Mouse (Mus musculus) urinary bladder, postnatal 4 days (tissue): ENCODE measurements around the gene Ifitm2.
A peak's percentile ranks its signal among the peaks of the same experiment; 100 is the strongest.
"Not testable (repeated sequence)": the region's sequence is repeated elsewhere in the genome, so short reads cannot be mapped to it uniquely, and the experiment has no call there.

Experiments
- DNase-seq, 2 experiments: peaks; one replicate each; pipeline ENCODE4 v3.0.0; 2021 to 2022; ENCODE audit warnings: low spot score in 2 of 2

Gene Ifitm2

GRCm38 (mm10) chr7:140968710-140969109 is 12.9 kb upstream of the Ifitm2 start:
- not testable (repeated sequence) for DNase-seq

DNA sequence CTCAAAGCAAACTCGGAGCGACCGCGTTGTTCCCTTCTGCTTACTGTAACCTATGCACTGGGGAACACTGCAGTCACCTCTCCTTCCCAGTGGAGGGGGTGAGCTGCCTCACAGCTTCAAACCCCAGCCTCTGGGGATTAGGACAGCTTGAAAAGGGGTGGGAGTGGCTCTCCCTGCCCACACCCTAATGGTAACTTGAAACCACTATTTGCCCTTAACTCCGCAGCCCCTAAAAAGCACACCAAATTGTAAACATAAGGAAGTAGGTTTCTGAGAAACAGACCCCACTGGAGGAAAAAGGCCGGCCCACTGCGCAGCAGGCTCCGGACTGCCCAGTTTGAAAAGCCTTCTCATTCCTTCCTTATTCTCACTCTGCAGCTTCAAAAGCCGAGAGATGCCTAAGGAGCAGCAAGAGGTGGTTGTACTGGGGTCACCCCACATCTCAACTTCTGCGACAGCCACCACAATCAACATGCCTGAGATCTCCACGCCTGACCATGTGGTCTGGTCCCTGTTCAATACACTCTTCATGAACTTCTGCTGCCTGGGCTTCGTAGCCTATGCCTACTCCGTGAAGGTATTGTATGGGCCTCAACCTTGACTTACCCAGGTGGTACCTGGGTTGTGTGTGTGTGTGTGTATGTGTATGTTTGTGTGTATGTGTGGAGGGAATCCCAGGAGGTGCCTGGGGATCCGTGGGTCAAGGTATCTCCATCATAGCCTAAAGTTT is 12.2 kb upstream of the Ifitm2 start:
- peak in 1 of 2 experiments; percentile 60 for DNase-seq

DNA sequence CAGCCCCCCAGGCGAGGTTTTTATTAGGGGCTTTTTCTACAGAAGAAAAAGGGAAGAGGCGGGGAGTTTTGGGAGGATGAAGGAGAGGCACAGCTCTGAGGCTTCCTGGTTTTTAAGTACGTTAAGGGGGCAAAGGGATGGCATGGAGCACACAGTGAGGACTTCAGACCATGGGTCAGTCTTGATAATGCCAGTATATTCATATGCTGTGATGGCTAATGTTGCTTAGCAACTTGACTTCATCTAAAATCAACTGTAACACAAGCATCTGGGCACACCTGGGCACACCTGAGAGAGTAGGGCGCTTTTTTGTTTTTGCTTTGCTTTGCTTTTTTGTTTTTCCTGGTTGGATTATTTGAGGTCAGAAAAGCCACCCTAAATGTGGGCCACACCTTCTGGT is 11.1 kb upstream of the Ifitm2 start, which contains the start of gene Ifitm1:
Ifitm1 (plus strand) TSS at position 301 of the 400 bp plus-strand sequence.
- DNase-seq = peak in 1 of 2 experiments; percentile 26

DNA sequence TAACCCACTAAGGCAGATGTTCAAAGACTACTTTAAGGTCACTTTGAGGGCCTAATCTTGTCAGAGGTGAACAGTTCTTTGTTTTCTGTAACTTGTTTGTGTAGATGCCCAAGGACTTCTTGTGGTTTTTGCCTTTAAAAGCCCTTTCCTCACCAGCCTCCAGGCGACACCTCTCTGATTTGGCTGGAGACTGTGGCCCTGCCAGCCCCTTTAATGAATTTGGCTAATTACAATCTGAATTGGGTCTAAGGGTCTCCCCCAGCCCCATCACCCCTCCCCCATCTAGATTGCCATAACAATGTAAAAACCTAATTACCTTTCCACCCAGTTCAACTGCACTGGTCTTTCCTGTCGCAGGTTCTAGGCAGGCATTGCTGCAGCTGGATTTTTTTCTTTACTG is 6.9 kb upstream of the Ifitm2 start:
- no peak for DNase-seq

DNA sequence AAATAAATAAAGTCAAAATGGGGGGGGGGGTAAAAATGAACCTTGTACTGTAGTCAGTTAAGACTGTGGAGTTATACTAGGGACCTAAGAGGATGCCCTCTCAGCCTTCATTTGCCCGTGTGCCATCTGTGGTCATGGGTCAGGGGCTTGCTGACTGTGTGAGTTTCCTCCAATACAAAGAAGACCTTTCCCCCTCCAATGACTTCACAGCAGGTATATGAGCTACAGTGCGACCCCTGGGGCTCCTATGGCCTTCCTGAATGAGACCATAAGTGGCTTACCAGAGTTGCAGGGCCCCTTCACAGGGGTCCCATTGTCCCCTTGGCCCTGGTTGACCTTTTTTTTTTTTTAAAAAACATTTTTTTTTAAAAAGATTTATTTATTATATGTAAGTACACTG is 5.6 kb upstream of the Ifitm2 start:
- DNase-seq = no peak

DNA sequence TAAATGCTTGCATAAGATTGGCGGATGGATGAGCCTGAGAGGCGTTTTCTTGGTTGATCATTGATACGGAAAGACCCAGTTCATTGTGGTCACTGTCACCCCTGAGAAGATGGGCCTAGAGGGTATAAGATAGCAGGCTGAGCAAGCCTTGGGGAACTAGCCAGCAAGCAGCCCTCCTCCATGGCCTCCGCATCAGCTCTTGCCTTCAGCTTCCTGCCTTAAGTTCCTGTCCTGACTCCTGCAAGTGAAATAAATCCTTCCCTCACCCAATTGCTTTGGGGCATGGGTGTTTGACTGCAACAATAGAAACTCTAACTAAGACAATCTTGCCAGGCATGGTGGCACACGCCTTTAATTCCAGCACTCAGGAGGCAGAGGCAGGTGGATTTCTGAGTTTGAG is 4.2 kb upstream of the Ifitm2 start:
- DNase-seq = no peak

GRCm38 (mm10) chr7:140959181-140959901 is 3.6 kb upstream of the Ifitm2 start:
- no peak for DNase-seq

GRCm38 (mm10) chr7:140956556-140956869 is 726 bp upstream of the Ifitm2 start:
- DNase-seq = no peak

DNA sequence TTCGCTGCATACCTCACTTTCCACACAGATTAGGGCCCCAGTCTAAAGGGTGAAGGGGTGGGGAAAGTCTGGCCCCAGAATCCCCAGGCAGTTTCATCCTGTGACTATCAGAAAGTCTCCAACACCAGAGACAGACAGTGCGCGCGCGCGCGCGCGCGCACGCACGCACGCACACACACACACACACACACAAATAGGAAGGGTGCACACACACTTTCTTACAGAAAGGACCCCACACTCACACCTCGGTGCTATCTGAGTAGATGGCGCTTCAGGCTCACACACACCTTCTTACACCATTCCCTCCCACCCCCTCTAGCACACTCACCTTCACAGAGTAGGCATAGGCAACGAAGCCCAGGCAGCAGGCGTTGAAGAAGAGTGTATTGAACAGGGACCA is 445 bp downstream of the Ifitm2 start:
- no peak for DNase-seq

GRCm38 (mm10) chr7:140954733-140955071 is 1.1 kb downstream of the Ifitm2 start:
- DNase-seq = no peak

DNA sequence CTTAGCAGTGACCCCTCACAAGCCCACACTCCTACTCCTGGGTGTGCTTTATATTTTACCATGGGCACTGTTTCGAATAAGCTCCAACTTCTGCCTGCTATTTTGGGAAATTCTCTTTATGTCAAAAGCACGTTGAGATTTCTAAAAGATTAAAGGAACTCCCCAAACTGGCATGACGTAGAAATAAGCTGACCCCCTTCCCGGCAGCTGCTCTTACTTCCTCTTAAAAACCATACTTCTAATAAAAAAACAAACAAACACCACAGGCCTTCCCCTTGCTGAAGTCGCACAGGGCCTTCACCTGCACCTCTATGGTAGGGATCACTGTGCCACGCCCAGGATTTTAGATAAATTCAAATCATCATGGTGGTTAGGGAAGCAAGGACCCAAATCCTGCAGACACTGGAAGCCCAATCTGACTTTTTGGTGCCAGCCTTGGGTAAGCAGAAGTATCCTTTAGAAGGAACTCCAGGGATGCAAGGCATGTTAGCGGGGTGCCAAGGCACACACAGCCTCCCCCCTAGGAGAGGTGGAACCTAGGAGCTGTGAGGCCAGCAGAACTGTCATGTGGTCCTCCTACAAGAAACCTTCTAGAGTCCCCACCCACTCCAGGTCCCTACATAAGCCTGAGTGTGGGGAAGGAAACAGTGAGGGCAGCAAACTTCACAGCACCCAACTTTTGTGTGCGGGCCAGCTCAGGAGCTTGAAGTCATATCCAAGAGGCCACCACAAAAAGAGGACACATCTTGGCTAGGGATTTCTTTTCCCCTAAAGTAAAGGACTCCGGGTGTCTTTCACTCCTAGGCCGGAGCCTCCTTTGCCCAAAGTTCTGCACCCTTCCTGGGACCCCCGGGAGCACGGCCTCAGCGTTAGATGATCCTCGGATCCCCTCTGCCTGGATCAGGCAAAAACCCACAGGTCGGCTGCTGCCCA is 1.7 kb downstream of the Ifitm2 start:
- no peak for DNase-seq

- DNase-seq = no peak
Observed at GRCm38 (mm10) chr7:140953133-140953532, 2.7 kb downstream of the Ifitm2 start.

- DNase-seq = no peak
Observed at GRCm38 (mm10) chr7:140952441-140952840, 3.3 kb downstream of the Ifitm2 start.

DNA sequence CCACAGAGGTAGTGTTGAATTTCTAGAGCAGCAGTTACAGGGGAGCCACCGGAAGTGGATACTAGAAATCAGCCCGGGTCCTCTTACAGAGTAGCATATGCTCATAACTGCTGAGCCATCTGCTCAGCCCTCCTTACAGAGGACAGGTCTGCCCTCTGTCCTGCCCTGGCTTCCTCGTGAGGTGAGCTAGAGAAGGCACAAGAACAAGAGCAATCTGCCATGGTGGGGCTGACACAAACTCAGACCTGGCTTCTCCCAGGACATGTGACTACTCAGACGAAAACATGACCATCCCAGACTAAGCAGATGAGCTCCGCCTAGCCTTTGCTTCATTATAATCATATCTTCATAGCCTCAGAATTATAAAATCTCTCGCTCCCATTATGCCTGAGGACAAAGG is 4.0 kb downstream of the Ifitm2 start:
- no peak for DNase-seq

- DNase-seq = no peak
Observed at GRCm38 (mm10) chr7:140951051-140951450, 4.7 kb downstream of the Ifitm2 start.

DNA sequence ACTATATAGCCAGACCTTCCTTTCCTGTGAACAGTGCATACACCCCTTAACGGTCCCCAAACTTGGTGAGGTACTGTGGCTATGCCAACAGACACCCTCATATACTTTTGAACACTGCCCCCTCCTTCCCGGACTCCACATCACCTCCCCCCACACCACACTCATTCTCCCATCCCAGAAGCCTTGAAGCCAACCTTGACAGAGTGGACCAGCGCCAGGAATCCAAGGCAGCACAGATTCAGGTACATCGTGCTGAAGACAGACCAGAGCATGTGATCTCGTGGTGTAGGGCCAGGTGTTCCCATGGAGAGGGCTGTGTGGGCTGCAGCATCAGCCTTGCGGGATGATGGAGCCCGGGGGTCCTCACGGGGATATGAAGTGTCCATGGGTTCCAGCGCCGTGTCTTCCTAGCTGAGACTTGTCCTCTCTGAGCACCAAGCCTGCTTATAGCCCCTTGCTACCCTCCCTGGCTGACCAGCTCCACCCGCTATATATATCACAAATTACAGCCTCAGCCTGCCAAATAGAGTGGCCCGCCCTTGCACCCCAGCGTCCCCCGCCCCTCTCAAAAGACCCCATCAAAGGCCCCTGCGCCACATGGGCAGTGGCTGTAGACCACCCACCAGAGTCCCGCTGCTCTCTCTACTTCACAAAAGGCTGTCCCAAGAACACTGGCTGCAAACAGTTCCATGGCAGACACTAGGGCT is 5.8 kb downstream of the Ifitm2 start, which contains the start of gene Ifitm5:
Ifitm5 (minus strand) TSS at position 468 of the 707 bp plus-strand sequence.
- no peak for DNase-seq

DNA sequence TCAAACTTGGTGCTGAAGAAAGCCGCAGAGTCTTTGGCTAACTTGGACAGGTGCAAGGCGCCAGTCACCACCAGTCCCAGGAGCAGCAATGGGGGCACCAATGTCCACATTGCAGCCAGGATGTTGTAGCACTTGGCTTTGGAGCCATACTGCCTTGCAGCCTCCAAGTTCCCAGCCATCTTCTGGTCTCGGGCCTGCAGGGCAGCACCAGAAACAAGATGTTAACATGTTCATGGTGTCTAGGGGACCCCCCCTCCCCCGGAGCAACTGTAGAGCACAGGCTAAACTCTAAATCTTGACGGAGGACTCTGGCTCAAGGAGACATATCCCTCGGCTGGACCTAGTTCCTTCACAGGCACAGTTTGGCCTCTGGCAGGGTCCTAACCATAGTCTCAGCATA is 6.5 kb downstream of the Ifitm2 start:
- no peak for DNase-seq

DNA sequence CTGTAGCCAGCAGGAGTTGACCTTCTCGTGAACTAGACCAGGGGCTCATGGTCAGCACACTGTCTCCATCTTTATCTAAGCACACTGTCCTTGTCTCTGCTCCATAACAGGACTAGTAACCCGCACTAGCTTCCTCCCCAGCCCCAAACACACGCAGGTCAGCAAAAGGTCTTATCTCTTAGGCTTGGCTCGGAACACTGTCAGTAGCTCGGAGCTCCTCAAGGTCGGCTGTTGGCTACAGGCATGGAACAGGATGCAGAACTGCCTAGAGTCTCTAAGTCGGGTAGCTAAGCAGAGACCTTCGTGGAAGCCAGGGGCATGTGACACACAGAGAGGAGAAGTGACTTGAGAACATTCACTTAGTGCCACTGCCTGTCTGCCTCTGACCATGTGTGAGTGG is 7.6 kb downstream of the Ifitm2 start:
- DNase-seq = no peak

DNA sequence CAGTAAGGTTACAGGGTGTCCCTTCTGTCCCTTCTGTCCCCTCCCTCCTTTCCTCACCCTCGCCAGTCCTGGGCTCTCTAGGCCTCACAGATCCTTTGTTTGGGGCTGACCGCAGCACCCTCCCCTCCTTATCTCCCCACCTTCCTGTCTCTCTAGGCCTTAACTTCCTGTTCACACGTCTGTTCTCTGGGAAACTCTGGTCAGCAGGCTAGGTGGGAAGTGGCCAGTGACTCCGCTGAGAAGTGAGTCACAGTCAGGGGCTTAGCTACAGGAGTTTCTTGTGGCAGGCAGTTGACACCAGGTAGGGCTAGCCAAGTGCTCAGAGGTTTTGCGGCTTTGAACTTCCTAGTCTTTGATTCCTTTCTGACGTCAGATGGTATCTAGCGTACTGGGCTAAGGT is 8.8 kb downstream of the Ifitm2 start:
- DNase-seq = no peak

GRCm38 (mm10) chr7:140946311-140946710 is 9.5 kb downstream of the Ifitm2 start:
- no peak for DNase-seq

GRCm38 (mm10) chr7:140945247-140945646 is 10.5 kb downstream of the Ifitm2 start:
- no peak for DNase-seq

GRCm38 (mm10) chr7:140944236-140944635 is 11.6 kb downstream of the Ifitm2 start:
- DNase-seq = no peak
